Mouse (Mus musculus): ENCODE results near the gene Sulf2.

DNA sequence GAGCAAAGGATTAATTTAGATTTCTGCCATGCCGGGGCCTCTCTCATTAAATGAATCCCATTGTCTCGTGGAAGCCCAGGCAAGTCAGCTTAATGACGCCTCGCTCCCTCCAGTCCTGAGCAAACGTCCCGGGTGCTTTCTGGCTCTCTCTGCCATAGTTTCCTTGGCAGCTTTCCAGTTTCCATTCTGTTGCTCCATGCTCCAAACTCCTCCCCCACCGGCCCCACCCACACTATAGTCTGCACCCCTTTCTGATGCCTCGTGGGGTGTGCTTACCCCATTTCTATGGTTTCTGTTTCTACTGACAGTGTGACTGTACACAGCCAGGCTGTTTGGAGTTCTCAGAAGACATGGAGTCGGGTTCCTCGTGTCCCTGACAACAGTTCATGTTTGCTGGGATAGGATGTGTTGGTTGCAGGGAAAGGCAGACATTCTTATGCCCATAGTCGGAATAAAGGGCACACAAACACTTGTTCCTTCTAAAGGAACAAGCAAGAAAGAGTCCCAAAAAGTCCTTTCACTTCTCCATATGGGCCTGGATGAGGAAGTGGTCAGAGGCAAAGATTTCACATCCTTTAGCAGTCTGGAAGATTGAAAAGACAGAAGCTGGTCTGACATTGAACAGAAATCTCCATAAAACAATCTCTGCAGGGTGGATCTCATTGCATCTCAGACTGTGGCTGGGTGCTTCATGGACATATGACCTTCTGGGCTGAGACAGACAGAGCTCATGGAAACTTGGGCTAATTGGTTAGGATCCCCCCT is 25.5 kb upstream of the Sulf2 start:
- no peak for TF ChIP-seq CTCF (conservative IDR thresholded peaks at IDR 0.05 in 1 of 2, IDR thresholded peaks at IDR 0.05 in 1 of 2; ENCODE audit: low read depth in 2 of 2, low read length in 2 of 2)
- TF ChIP-seq POLR2A (IDR thresholded peaks at IDR 0.05; ENCODE audit: low read depth, low read length): no peak
- TF ChIP-seq MAX (IDR thresholded peaks at IDR 0.05; ENCODE audit: low read length): no peak
- TF ChIP-seq IRF4 (IDR thresholded peaks at IDR 0.05; ENCODE audit: low read depth, low read length): no peak
- no peak for TF ChIP-seq CHD1 (IDR thresholded peaks at IDR 0.05; ENCODE audit: low read depth, low read length)
- TF ChIP-seq USF1 (IDR thresholded peaks at IDR 0.05; ENCODE audit: low read depth, low read length): no peak
- no peak for TF ChIP-seq POLR2AphosphoS2 (IDR thresholded peaks at IDR 0.05; ENCODE audit: low read depth, low read length)
- no peak for TF ChIP-seq HCFC1 (IDR thresholded peaks at IDR 0.05; ENCODE audit: low read depth, low read length)
- TF ChIP-seq RAD21 (IDR thresholded peaks at IDR 0.05; ENCODE audit: low read depth, low read length): no peak
- TF ChIP-seq EP300 (IDR thresholded peaks at IDR 0.05; ENCODE audit: low read length): peak; percentile 81
- no peak for TF ChIP-seq MAZ (IDR thresholded peaks at IDR 0.05; ENCODE audit: low read depth, low read length)
